Mouse (Mus musculus) megakaryocyte progenitor cell, adult 5-6 weeks (primary cell): Measurements from ENCODE around the gene Slc6a6. TPM values are rescaled to one million over a fixed set of nuclear protein-coding genes. Genes with fewer than 3 reads are reported as not detected.
A peak's percentile ranks its signal among the peaks of the same experiment; 100 is the strongest.

Experiments used
- ATAC-seq: replicated peaks from 2 replicates; pipeline ENCODE4 v1.8.0; 2016; ENCODE audit warnings: mild to moderate bottlenecking, moderate TSS enrichment, inconsistent platforms; ENCODE audit not compliant: poor library complexity
- total RNA-seq, 2 experiments: library from RNA; stranded (forward) in 1 of 2; stranded (reverse) in 1 of 2; fragments of 157-497, 149-512 nt in 1 of 2; fragments of 200-1000 nt in 1 of 2; gene quantifications; 2 replicates each; pipeline versions ENCODE4 v1.2.3 to v1.2.4; 2015 to 2017

The Slc6a6 gene
- total RNA-seq, 2 experiments from 2014 or later: 20.7 to 34.6 TPM

- peak; percentile 71 for ATAC-seq
These were observed 15.8 kb downstream of the Slc6a6 start for GRCm38 (mm10) chr6:91699482-91700200.

DNA sequence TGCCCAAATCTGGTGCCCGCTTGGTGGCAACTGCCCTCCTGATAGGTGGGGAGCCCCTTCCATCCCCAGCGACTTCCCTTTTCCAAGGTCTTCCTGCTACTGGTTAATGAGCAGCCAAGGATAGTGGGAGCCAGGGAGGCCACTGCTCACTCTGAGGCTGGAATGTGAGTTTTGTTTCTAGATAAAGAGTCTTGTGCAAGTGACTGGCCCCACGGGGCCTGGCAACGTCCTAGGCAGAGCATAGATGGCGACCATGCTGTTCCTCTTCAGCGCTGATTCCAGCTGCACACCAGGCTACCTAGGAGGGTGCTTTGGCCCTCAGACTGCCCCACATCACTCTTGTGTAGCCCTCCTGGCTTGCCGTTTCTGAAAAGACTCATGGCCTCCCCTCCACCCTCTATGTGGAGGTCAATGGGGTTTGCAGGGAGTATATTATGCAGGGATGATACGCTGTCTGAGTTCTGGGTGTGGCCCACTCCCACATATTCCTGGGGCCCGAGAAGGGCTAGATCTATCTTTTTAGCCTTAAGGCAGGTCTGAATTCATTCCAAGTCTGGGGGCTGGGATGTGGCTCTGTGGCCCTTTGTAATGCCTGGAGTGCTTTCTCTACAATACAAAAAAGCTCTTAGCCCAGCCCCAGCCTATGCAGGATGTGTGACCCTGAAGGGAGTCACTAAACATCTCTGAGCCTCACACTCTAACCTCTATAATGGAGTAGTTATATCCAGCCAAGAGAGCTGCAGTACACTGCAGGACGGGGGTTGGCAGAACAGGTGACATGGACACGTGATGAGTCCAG lies 17.2 kb downstream of the Slc6a6 start:
- ATAC-seq: no peak

GRCm38 (mm10) chr6:91703459-91703858 lies 19.6 kb downstream of the Slc6a6 start:
- no peak for ATAC-seq

GRCm38 (mm10) chr6:91704446-91704845 lies 20.6 kb downstream of the Slc6a6 start:
- ATAC-seq: no peak

DNA sequence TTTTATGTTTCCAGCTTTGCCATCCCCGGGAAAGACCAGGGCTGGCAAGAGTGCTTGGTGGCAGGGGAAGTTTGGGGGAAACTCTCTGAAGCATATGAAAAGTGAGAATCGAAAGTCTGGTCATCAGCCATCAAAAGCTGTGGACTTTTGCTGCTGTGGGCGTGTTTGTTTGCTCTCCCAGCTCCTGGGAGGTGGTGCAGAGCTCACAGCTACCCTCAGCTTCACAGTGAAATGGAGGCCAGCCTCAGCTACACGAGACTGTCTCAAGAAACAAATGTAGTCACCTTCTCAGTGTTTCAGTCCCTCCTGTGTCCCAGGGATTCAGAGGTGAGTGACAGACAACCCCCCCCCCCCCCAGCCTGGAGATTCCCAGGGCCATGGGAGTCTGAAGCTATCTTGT lies 21.8 kb downstream of the Slc6a6 start:
- no peak for ATAC-seq

DNA sequence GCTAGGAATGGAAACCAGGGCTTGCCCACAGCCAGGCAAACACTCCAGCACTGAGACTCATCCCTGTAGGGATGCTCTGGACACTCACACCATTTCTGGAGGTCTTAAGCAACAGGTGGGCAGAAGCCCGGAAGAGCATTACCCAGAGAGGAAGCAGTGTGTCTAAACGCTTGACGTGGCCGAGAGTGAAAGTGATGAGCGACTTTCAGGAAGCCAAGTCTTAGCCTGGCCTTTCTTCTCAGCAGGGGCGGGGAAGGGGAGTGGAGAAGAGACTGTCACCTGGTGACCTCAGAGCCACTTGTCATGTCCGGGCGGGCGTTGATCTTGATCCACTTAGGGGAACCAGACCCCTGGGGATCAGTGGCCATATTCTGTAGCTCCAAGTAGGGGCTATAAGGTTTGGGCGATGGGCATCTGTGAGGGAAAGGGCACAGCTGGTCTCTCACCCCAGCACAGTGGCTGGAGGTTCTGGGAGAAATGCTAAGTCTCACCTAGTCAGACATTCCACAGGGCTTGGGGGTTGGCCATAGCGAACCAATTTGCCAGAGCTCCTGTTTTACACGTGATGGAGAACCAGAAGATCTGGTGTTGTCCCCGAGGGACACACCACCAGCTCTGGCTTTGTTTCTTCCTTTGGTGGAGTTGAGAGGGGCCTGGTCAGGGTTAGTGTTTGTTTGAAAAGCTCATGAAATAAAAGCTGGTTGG lies 22.4 kb downstream of the Slc6a6 start:
- peak; percentile 93 for ATAC-seq

DNA sequence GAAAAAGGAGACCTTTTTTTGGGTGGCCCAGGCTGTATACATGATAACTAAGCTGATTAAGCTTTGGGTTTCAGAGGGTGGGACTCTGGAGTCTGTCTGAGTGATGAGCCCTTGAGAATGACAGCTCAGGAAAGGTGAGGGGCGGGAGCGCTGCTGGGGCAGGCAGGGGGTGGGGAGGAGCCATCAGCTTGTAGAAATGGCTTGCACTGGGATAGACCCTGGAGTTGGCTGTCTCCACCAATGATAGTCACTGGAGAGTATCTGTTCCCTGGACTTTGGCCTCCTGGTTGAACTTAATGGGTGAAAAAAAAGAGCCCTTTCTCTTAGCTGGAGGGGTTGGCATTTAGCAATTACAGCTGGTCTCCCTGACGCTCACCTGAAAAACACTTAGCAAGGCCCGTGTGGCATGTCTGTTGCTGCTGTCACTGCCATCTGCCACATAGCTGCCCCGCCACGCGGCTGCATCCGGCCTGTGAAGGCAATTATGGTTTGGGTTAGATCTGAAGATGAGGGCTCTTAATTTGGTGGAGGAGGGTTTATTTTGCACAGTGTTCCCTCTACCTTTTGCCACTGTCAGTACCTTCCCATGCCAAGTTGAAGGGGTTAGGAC lies 23.5 kb downstream of the Slc6a6 start:
- no peak for ATAC-seq

DNA sequence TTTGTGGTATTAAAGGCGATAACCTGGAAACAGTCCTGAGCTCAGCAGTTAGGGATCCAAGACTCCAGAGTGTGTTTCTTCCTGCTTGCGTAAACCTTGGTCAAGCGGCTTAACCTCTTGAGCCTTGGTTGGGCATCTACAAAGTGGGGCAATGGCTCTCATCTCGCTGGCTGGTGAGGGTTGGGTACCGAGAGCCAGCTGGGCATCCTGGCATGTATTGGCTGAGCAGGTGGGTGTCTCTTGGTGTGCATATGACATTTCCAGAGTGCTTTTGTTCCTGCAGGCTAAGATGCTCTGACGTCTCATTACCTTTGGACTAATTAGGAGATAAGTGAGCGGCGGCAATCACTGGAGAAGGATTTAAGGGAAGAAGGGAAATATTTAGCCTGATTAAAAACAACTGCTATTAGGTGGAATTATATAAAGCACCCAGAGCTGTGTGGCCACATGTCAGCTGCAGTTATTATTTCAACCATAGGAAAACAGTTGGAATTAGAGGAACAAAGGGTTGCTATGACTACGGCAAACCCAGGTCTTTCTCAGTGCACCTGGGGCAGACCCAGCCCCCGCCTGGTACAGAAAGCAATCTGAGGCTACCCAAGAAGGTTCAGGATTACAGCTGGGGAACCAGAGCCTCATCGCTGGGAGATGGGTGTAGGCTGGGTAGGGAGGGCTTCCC lies 24.2 kb downstream of the Slc6a6 start:
- no peak for ATAC-seq

DNA sequence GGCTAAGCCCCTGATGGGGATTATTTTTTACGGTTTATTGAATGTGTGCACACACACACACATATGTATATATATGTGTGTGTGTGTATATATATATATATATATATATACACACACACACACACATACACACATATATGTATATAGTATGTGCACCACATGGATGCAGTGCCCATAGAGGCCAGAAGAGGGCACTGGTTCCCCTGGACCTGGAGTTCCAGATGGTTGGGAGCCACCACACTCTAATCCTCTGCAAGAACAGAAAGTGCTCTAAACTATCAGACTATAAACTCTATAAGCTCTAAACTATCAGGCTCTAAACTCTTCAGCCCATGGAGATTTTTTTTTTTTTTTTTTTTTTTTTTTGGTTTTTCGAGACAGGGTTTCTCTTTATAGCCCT lies 25.1 kb downstream of the Slc6a6 start:
- no peak for ATAC-seq

GRCm38 (mm10) chr6:91710345-91710930 lies 26.6 kb downstream of the Slc6a6 start:
- ATAC-seq: no peak

DNA sequence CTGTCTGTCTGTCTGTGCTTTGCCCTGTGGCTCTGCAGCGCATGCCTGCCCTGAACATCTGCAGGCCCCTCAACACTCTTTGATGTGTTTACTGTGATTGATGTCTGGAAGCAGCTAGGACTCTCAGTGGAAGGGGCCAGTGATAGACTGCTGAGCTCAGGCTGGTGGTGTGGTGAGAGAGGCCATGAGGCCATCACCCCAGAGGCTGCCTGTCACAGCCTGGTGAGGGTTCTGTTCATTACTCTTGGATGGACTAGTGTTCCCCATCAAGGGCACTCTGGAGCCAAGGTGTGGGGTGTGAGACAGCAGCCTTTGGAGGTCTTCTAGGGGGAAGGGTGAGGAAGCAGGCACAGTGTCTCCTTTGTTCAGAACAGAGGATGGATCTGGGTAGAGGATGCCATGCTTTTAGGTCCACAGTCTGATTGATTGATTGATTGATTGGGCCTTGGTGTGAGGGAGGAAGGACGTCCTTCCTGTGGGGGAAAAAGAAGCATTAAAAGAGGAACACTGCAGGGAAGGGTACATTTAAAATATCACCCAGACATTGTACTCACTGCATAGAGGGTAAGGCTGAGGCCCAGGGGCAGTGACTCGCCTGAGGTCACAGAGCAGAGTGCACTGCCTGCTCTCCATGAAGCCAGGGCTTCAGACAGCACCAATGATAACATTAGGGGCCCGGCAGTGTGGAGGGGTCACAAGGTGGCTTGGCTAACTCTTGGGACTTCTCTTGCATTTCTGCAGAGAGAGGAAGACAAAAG lies 28.4 kb downstream of the Slc6a6 start:
- ATAC-seq: no peak

- ATAC-seq: peak; percentile 91
These were observed 29.0 kb downstream of the Slc6a6 start for GRCm38 (mm10) chr6:91712855-91713331.

- ATAC-seq: no peak
These were observed 29.6 kb downstream of the Slc6a6 start for GRCm38 (mm10) chr6:91713370-91713896.

GRCm38 (mm10) chr6:91715023-91715422 lies 31.2 kb downstream of the Slc6a6 start:
- ATAC-seq: no peak

- peak; percentile 48 for ATAC-seq
These were observed 32.3 kb downstream of the Slc6a6 start for GRCm38 (mm10) chr6:91715988-91716810.

GRCm38 (mm10) chr6:91718067-91718466 lies 34.2 kb downstream of the Slc6a6 start:
- ATAC-seq: no peak

DNA sequence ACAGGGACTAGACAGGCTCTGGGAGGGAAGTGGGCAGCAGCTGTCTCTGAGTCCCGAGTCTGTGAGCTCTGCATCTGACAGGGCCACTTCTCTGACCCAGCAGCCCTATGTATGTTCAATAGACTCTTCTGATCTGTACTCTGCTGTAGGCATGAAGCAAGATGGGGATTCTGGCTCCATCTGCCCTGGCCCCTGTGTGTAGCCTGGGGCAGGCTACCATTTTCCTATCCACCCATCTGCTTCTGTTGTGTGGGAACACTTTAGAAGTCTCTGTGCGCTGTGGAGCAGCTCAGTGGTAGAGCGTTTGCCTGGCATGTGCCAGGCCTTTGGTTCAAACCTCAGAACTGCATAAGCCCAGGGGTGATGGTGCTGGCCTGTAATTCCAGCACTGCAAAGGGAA lies 34.8 kb downstream of the Slc6a6 start:
- no peak for ATAC-seq

GRCm38 (mm10) chr6:91719042-91719747 lies 35.3 kb downstream of the Slc6a6 start:
- no peak for ATAC-seq
